Mouse (Mus musculus): Measurements from ENCODE around the gene Slc25a26. TPM values are rescaled to one million over a fixed set of nuclear protein-coding genes. Genes with fewer than 3 reads are reported as not detected.

Slc25a26 gene
- total RNA-seq, 1 experiment from 2014 or later, result 1.6 TPM

DNA sequence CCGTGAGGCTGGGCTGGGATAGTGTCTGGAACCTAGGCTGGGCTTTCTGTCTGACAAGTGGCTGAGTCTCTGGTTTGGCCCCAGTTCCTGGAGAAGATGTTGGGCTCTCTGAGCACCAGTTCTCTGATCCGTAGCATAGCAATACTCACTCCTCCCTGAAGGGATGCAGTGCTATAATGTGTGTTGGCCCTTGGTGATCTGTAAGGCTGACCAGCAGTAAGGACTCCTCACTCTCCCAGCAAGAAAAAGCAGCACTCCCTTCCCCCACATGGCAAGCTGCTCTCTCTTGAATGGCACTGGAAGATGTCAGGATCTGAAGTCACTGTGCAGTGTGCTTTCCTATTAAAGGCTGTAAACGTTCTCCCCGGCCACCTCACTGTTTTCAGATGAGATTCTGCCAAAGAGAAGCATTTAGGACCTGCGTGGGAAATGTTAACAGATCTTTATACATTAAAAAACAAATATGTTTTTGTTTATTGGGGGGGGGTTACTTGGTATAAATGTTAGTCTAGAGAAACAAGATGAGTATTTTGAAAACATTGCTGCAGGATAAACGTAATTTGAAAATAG lies 94.0 kb downstream of the Slc25a26 start:
- no peak for ATAC-seq (replicated peaks; ENCODE audit: insufficient number of reproducible peaks, low FRiP score, low TSS enrichment, poor library complexity, severe bottlenecking)

DNA sequence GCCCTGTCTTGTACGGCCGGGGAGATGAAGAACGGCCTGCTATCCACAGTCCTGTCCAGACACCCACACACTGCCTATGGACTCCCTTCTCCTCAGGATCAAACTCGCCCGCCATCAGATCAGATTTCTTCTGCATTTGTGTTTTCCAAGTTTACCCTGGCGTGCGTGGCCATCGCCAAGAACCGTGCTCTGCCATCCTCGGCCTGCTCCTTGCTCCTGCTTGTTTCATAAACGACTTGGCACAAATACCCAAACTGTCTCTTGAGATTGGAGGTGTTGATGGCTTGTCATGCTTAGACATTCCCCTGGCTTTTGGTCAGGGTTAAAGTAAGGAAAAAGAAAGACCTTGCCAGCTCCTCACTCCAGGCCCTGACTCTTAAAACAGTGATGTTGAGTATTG lies 94.6 kb downstream of the Slc25a26 start:
- no peak for ATAC-seq (replicated peaks; ENCODE audit: insufficient number of reproducible peaks, low FRiP score, low TSS enrichment, poor library complexity, severe bottlenecking)

DNA sequence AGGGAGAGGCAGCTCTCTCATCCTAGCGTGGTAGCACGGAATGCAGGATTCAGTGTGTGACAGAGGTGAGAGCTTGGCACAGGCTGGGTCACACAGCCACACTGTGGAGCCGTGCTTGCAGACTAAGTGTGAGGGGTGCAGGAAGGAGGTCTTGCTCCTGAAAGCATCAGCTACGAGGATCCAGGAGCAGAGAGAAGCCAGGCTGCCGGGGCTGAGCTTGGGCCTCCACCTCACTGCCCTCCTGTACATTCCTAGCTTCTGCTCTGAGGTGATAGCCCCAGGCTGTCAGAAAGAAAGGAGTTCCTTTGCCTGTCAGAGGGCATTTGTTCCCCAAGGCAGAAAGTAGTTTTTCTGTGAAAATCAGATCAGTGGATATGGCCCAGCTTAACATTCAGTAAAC lies 95.1 kb downstream of the Slc25a26 start:
- no peak for ATAC-seq (replicated peaks; ENCODE audit: insufficient number of reproducible peaks, low FRiP score, low TSS enrichment, poor library complexity, severe bottlenecking)

DNA sequence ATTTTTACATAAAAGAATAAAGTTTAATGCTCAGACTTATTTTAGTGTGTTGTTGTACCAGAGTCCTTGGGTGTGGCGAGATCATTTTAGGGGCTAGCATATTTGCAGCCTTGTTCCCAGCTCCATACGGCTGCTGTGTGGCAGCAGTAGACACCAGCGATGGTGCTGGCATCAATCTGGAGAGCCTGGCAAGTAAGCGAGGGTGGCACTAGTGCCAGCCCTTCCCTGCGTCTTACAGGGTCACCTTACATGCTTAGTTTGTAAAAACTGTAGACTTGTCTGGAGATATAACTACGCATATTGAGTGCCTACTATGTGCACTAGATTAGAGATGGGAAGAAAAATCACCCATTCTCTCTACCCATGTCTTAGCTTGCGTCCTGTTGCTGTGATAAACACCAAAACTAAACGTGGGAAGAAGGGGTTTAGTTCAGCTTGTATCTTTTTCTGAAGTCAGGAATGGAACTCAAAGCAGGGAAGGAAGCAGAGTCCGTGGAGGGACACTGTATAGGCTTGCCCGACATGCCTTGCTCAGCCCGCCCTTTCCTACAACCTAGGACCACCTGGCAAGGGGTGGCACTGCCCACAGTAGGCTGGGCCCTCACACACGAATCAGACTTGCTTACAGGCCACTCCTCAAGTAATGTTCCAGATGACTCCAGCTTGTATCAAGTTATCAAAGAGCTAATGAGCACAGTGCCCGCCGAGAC lies 96.1 kb downstream of the Slc25a26 start:
- ATAC-seq (replicated peaks; ENCODE audit: insufficient number of reproducible peaks, low FRiP score, low TSS enrichment, poor library complexity, severe bottlenecking), result no peak

DNA sequence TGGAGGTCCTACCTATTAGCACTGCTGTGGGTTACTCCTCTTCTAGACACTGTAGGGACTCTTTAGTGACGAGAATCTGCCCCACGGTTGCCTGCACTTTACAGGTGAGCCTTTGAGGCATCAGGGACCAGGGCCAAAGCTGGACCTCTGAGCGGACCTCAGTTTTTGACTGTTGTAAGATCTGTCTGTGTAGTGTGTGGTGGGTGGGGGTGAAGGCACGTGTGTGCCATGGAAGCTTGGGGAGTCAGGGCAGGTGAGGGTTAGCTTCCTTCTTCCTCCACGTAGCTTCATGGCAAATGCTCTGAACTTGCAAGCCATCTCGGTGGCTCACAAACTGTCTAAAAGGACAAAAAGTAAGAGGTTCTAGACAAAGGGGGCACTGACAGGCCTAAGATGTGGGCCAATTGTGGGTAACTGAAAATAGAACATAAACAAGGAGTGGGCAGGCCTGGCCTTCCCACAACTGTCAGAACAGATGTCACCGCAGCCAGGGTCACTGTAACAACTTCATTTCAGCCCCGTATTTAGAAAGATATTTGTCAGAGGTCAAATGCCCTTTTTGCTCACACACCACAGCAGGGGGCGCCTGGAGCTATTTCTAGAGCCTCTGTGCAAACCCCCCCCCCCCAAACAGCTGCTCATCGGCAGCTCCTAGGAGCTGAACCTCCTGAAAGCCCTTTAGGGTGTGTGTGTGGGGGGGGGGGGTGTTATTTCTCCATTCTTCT lies 96.8 kb downstream of the Slc25a26 start:
- ATAC-seq (replicated peaks; ENCODE audit: insufficient number of reproducible peaks, low FRiP score, low TSS enrichment, poor library complexity, severe bottlenecking), result no peak

DNA sequence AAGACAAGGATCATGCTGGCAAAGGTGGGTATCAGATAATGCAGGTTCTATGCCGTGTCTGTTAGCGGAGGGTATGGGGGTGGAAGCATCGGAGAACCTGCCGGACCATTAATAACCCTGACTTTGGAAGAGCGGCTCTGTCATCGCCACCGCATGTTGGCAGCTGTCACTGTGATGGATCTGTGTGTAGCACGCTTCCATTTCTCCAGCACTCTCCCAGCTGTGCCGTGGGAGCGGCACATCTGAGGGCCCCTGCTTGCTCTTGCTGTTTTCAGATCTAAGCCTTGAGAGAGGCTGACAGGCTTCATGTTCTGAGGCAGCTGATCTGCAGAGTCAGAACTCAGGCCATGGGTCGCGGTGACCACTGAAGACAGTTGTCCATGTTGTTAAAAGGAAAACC lies 98.3 kb downstream of the Slc25a26 start:
- no peak for ATAC-seq (replicated peaks; ENCODE audit: insufficient number of reproducible peaks, low FRiP score, low TSS enrichment, poor library complexity, severe bottlenecking)

DNA sequence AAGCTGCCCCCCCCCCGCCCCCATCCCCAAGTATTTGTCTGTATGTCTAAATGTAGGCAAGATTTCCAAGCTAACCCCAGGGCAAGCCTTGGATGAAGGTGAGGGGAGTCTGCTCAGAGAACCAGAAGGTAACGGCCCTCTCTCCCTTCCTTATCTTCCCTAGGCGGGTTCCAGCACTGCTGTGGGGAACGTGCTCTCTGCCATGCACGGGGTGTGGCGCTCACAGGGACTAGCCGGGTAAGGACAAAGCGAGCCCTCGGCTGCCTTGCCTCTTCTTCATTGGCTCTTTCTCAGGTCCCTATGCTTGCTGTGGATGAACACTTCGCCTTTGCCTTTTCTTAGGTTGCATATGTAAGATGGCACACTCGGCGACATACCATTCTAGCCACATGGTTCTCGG lies 98.9 kb downstream of the Slc25a26 start:
- no peak for ATAC-seq (replicated peaks; ENCODE audit: insufficient number of reproducible peaks, low FRiP score, low TSS enrichment, poor library complexity, severe bottlenecking)

DNA sequence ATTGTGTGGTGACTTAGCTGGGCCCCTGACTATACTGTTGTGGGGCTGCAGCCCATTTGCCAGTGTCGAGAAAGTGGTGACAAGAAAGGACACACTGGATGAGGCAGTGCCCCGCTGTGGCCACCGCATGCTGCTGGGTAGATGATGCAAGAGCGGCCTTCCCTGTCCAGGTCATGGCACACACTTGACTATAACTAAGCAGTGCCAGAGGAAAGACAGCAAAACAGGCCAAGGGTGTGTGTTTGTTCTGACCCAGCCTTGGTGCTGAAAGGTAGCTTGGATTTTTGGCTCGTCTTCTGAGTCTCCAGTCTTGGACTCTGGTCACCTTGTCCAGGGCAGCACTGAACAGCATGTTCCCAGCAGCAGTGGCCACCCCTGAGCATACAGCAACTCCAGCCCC lies 101.0 kb downstream of the Slc25a26 start:
- ATAC-seq (replicated peaks; ENCODE audit: insufficient number of reproducible peaks, low FRiP score, low TSS enrichment, poor library complexity, severe bottlenecking), result no peak

DNA sequence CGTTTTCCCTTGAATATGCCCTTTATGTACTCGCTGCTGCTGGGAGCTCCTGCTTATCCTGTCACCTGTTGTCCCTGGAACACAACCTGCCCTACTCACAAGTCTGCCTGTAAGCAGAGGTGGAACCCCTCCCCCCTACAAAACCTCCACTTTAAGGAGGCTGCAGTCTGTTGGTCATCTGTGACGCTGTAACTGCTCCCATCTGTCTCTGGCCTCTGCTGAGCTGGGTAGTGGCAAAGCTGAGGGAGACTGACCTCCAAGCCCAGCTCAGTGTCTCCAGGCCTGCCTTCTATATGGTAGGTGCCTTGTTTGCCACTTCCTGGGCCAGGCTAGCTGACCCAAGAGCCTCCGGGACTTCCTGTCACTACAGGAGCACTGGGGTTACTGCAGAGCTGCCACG lies 101.7 kb downstream of the Slc25a26 start:
- ATAC-seq (replicated peaks; ENCODE audit: insufficient number of reproducible peaks, low FRiP score, low TSS enrichment, poor library complexity, severe bottlenecking), result no peak

DNA sequence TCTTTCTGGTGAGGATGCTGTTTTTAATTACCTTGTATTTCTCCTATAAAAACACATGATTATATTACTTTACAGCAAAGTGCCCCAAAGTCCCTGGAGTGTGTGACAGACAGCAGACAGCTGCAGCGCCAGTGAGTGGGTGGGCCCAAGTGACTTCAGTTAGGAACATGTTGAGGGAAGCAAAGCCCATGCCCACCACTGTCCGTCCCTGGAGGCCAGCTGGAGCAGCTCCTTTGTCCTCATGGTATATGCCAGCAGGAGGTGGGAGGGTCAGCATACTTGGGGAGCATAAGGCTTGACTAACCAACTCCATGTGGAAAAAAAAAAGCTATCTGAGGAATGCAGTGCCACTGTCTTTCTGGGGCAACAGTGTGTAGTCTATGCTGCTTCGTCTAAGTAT lies 103.9 kb downstream of the Slc25a26 start:
- ATAC-seq (replicated peaks; ENCODE audit: insufficient number of reproducible peaks, low FRiP score, low TSS enrichment, poor library complexity, severe bottlenecking), result no peak

DNA sequence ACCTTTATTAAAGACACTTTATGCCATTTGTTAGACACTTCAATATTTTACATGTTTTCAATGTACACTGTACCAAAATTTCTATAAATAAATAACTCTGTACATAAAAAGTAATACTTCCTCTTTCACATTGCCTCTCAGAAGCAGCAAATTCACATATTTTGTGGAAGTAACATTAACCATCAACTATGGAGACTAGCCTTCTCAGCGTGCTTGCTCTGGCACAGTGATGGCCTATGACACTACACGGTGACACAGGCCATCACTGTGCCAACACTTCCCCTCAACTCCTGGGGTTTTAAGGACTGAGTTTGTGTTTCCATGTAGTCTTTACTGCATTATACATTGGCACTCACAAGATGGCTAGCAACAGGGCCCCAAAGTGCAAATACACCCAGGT lies 104.4 kb downstream of the Slc25a26 start:
- no peak for ATAC-seq (replicated peaks; ENCODE audit: insufficient number of reproducible peaks, low FRiP score, low TSS enrichment, poor library complexity, severe bottlenecking)

DNA sequence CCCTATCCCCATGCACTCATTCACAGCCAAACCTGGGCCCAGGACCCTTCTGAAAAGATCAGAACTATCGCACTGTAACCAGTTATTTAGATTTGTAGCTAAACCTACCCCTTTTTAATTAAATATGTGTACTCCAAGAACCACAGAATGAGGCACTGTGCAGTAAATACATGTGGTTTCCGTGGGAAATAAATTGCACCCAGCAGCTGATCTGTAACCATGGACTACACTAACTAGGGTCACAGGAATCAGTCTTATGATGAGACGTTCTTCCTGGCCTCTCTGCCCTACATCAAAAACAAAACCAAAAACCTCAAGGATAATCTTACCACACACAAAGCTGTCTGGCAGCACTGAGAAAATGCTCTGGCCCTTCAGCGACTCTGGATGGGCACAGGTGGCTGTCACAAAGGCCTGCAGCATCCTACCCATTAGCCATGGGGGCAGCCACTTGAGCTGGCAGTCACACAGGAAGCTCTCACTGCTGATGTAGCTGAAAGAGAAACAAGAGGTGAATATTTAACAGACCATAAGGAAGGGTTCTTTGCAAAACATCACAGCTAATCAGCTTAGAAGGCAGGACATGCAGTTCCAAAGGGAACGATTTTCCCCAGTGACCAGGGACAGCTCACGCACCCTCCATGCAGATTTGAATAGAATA lies 113.2 kb downstream of the Slc25a26 start:
- ATAC-seq (replicated peaks; ENCODE audit: insufficient number of reproducible peaks, low FRiP score, low TSS enrichment, poor library complexity, severe bottlenecking), result no peak

DNA sequence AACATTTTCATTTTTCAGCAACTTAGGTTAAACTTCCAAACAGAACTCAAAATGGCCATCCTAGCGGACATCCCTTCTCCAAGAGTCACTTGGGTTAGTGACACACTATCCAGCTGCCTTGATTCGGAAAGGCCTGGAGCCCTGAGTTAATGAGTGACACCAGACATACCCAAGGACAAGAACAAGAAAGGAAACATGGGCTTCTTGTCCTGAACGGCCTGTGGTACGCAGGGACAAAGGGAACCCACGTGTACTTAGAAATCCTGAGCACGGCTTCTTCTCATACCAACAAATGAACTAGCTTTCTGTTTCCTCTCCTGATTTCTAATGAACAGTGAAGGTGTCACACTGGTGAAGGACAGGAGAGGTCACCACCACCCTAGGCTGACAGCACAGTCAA lies 114.2 kb downstream of the Slc25a26 start:
- ATAC-seq (replicated peaks; ENCODE audit: insufficient number of reproducible peaks, low FRiP score, low TSS enrichment, poor library complexity, severe bottlenecking), result no peak

DNA sequence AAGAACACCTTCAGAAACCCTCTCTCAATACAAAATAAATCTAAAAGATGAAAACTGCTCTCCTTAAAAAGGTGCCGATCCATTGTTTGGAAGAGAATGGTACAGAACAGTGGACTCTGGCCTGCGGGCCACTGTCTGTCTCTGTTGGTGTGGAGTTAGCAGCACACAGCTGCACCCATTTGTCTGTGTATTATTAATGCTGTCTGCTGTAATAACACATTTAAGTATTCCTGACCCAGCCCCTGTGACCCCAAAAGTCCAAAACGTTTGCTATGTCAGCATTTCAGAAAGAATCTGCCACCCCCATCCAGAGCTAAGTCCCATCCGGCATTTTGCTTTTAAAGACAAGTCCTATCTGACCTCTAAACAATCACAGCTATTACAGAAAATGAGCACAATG lies 115.8 kb downstream of the Slc25a26 start:
- ATAC-seq (replicated peaks; ENCODE audit: insufficient number of reproducible peaks, low FRiP score, low TSS enrichment, poor library complexity, severe bottlenecking), result no peak

DNA sequence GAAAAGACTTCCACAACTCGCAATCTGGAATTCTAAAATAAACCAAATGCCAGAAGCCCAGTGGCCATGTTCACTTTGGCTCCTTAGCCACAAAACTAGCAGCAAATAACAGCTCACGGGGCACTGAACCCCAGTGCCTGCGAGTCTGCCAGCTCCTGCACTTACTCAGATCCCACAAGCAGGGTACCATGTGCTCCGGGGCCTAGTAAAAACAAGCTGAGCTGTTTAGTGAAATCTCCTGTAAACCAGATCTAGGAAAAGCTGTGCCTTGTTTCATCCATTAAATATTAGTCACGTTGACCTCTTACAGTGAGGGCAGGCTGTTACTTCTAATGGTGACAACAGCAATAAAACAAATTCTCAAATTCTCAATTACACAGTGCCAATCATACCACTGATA lies 118.5 kb downstream of the Slc25a26 start:
- ATAC-seq (replicated peaks; ENCODE audit: insufficient number of reproducible peaks, low FRiP score, low TSS enrichment, poor library complexity, severe bottlenecking), result no peak

DNA sequence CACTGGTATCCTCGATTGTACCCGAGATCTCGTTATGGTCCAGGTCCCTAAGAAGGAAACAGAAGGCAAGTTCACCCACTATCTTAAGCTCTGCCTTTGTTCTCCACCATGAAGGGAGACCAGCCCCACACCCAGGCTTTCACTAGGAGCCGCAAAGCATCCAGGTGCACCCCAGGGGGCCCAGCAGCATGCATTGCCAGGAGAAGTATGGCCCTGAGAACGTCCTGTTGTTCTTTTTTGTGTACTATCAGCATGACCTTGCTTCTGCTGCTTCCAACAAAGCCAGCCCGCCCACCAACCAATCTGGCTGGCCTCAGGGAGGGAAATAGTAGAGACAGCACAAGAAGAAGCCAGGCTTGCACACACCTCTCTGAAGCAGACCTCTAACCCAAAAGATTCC lies 120.2 kb downstream of the Slc25a26 start:
- ATAC-seq (replicated peaks; ENCODE audit: insufficient number of reproducible peaks, low FRiP score, low TSS enrichment, poor library complexity, severe bottlenecking), result no peak

DNA sequence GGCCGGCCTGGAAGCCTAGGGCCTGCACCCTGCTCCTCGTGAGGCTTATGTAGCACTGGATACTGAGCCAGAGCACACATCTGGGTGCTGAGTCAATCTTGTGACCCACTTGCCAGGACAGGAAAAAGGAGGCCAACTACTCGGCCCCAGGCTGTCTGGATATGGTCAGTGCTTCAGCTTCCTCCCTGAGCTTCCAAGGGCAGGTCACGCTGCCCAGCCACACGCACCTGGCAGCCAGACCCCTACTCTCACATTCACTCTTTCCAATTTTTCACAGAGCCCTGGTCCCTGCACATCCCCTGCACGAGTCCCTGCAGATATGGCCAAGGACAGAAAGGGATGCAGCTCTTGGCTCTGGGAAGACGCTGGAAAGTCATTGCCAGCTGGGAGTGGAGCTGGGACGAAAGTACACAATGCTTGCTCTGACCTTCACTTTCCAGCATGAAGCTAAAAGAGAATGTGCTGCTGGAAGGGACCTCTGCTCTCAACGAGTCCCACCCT lies 120.7 kb downstream of the Slc25a26 start:
- no peak for ATAC-seq (replicated peaks; ENCODE audit: insufficient number of reproducible peaks, low FRiP score, low TSS enrichment, poor library complexity, severe bottlenecking)

DNA sequence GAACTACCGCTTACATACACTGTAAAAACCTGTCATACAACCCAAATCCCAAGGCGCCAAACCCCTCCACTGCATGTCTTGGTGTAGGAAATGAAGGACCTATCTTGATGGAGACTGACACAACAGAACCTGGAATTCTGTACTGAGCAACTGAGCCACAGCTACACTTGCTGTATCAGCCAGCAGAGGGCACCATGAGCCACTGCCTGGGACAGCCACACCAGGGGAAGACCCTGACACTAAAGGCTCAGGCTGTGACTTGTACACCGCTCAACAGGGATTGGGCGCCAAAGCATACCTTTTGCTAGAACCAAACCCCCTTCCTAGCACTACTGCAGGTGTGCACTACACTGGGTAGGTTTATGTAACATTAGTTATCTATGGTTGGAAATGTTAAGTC lies 122.9 kb downstream of the Slc25a26 start:
- ATAC-seq (replicated peaks; ENCODE audit: insufficient number of reproducible peaks, low FRiP score, low TSS enrichment, poor library complexity, severe bottlenecking), result no peak

DNA sequence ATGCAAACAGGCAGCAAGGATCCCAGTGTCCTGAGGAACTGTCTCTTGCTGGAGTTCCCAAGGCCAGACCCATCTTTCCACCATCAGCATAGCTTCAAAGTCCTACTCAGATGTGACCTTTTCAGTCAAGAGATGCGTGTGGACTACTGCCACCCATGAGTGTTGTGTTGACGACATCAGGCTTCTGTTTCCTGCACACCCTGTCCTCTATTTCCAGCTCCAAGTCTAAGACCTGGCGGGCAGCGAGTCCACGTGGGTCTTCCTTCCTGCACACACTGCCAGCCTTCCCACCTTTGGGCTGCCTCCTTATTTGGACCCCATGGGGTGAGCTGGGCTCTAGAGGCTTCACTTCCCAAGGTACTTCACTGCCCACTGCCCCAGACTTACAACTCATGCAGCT lies 124.4 kb downstream of the Slc25a26 start:
- no peak for ATAC-seq (replicated peaks; ENCODE audit: insufficient number of reproducible peaks, low FRiP score, low TSS enrichment, poor library complexity, severe bottlenecking)

DNA sequence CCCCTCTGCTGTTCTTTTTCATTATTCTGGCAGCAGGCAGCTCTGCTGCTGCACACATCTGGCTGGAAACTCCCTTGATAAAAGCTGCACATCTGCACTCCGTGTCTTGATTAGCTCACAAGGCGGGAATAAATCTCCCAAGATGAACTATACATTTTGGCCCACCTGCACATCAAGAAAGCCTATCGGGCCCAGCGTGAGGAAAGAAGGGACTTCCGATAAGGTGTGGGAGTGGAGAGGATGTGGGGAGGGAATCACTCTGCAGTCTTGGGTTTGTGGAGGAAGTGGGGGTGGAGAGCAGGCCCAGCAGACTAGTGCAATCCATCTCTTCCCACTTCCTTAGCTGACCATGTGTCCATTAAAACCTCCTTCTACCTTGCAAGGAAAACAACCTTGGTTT lies 125.8 kb downstream of the Slc25a26 start:
- ATAC-seq (replicated peaks; ENCODE audit: insufficient number of reproducible peaks, low FRiP score, low TSS enrichment, poor library complexity, severe bottlenecking), result no peak

All from monocyte, adult 5-6 weeks (primary cell).